Mouse (Mus musculus) cerebellum, adult 11 months (tissue): ENCODE results near the gene Atl3.

Experiments
- DNase-seq: peaks from one replicate; pipeline ENCODE4 v3.0.0; 2022

Gene Atl3

DNA sequence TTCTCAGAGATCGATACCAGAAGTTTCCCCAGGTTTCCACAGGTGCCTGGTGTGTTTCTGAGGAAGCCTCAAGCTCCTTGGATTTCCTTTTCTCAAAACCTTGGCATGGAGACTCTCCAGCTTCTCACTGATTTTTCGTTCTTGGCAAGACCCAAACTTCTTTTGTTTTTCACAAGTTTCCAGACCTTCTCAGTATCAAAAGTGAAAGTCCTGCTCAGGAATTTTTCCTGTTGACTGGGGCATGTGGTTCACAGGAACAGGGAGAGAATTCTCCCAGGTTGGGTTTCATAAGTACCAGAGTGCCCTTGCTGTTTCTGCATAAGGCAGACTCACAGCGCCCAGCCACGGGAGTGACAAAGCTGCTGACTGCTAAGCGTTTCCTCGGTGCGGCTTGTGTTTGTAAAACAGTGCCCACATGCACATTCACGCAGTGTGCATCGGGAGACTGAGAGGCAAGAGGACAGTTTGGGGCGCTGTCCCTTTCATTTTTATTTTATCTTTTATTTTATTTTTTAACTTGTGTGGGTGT, 68.8 kb downstream of the Atl3 start:
- no peak for DNase-seq

DNA sequence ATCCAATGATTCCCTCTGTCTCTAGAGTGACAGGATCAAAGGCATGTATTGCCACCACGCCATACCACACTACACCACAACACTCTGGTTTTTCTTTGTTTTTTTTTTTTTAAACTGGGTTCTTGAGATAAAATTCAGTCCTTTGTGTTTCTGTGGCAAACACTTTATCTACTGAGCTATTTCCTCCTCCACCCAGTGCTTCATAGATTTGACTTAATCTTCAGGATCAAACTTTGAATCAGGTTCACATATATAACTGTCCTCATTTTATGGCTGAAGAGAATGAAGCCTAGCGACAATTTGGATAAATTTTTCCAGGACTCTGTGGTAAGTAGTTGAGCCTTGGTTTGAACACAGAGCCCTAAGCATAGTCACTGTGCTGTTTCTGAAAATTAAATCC, 69.8 kb downstream of the Atl3 start:
- DNase-seq = no peak

DNA sequence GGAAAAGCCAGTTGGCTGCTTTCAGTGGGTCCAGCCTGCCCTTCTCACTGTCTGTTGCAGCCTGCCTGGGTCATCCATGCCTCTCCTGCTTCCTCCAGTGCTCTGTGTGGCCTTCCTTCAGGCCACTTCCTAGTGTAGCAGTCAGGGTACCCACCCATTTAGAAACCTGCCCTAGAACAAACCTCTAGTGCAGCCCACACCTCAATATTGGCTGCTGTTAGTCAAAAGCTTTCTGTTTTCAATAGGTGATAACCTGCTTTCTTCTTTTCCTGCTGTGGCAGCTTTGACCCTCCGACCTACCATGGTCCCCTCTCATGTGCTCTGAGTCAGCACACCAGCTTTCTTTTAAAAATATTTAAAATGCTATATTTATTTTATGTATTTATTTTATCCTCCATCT, 70.6 kb downstream of the Atl3 start:
- DNase-seq = no peak

DNA sequence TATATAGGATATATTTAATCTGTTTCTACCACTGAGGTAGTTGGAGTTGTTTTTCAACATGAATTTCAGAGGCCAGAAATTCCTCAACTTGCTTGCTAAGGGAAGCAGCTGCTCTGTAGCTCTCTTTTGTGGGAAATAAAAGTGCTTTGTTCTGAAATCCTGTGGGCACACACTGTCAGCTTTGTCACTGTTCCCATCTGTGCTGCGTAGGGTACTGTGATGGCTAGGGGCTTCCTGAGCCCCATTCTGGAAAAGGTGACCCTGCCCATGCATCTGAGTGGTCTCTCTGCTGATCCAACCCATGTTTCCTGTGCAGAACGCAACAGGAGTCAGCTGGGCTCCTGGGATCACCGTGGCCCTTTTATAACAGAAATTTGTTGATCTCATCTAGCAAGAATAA, 73.0 kb downstream of the Atl3 start:
- DNase-seq = no peak

DNA sequence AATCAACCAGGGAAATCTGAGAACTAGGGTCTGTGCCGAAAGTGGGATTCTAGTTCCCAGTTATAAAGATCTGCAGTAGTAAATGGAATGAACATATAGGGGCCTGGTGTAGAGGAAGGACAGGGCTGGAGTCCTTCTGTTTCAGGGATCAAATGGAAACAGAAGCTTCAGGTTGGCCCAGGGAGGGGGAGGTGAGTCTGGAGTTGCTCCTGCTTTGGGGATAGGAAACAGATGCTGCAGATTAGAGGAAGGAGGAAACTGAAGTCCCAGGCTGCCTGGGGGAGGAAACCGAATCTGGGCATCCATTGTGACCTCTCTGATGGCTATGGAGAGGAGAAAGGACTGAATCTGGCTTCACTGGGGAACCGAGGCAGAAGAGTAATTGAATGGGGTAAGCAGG, 74.5 kb downstream of the Atl3 start:
- no peak for DNase-seq

DNA sequence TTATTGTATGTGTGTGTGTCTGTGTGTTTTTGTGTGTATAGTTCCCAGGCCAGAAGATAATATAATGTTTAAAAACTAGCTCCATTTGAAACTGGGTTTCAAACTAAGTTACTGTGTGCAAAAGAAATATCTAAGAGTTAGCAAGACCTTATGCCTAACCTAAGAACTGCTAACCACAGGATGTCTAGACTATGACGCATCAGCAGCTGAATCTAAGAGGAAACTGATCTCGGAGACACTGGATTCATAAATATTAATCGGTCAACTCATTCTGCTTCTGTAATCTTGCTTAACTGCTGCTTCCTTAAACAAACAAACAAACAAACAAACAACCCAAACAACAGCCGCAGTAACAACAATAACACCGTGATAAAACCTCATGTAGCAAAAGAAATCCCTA, 75.8 kb downstream of the Atl3 start:
- DNase-seq = no peak

DNA sequence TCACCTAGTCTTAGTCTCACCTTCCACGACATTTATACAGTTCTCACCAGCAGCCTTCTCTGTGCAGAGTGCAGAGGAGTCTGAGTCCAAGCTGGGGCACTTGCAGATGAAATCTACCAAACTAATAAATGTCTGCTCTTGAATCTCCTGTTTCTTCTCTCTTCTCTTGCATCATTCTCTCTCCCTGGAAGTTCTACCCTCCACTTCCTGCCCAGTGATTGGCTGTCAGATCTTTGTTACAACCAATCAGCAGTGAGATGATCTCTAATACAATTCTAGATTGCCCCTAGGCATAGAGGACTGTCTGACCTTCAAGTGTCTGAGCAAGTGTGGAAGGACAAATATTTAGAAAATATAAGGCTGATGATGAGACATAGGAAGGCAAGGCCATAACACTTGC, 82.3 kb downstream of the Atl3 start:
- no peak for DNase-seq

DNA sequence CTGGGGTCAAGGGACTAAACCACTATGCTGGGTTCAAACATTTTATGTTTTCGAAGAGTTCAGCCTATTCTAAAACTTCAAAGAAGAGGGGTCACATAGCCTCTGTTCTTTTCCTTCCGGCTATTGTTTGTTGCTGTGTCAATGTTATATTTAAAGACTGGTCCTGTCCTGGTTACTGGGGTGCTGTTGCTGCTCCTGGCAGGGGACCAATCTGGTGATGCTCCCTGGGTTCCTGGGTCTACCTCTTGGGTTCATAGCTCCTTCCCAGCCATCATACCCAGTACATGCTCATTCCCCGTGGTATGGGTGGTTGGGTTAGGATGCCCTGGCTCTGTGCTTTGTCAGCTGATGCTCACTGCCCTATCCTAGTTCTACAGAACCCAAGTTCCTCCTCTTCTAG, 83.9 kb downstream of the Atl3 start:
- DNase-seq = no peak

DNA sequence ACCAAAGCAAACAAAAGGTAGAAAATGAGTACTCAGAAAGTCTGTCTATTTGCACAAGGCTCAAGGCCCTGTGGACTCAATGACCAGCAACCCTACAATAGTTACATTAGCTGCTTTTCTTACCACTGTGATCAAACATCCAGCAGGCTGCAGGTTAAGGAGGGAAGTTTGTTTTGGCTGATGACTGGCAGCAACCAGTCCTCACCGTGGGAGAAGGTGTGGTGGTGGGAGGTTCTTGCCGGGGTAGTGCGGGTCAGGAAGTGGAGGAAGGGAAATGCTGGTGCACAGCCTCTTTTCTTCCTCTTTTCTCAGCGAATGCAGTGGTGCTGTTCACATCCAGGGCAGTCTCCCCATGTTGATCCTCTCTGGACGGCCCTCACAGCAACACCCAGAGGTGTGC, 87.2 kb downstream of the Atl3 start:
- DNase-seq = no peak

DNA sequence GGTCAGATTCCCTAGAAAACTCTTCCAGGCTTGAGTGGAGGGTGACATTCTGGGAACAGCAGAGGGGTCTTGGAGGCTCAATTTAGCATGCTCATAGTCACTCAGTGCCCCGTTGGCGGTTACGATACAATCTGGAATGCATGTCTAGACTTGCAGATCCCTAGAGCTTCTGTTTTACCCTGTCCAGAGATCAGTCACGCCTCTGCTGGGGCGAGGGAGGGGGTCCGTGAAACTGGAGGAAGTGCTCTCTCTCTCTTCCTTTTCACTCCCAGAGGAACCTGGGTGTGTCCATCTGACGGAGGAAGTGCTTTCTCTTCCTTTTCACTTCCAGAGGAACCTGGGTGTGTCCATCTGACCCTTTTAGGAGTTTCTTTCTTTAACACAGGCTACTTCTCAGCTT, 89.3 kb downstream of the Atl3 start:
- DNase-seq = no peak

DNA sequence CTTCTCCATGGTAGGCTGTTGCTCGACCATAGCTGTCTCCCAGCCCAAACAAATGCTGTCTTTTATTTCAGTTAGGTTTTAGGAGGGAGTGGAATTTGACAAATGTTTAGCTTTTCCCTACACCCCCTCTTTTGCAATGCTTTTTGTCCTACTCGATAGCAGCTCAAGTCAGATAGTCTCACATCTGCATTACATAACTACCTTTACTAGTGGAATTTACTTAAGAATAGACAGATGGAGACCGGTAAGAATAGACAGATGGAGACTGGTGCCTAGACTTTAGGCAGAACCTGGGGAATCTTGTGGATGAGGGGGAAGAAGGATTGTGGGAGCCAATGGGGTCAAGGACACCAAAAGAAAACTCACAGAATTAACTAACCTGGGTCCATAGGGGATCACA, 89.8 kb downstream of the Atl3 start:
- DNase-seq = no peak

DNA sequence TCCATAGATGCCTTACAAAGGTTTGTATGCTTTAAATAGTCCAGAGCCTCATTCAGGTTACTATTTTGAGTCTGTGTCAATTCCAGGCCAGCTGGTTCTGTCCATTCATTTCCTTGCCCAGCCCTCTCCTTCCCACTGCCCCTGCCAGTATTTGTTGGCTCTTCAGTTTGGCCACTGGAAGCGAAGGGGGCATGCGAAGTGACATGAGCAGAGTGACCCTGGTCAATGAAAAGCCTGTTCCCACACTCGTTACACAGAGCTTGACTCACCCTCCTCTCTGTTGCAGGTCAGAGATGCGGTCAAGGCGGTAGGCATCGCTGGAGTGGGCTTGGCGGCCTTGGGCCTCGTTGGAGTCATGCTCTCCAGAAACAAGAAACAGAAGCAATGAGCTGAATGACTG, 91.4 kb downstream of the Atl3 start:
- DNase-seq = no peak

DNA sequence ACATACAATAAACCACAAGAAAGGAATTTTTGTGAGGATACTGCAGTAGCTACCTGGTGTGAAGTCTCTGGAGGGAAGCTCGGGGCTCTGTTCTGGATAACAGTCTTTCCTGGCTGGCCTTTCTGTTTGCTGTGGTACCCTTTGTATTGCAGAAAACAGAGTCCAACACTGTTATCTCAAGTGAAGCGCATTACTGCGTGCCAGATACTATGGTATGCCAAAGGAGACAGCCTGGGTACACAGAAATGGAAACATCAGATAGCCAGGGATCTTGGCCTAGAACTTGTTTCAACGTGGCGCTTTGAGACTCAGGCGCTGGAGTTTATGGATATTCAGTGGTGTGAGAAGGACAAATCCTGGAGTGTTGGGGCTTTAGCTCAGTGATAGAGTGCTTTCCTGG, 91.9 kb downstream of the Atl3 start:
- no peak for DNase-seq
